Mouse (Mus musculus): ENCODE data around the gene Myo1f.
"Not testable (repeated sequence)": the region's sequence is repeated elsewhere in the genome, so short reads cannot be mapped to it uniquely, and the experiment has no call there.

The Myo1f gene

GRCm38 (mm10) chr17:33584061-33584460, 28.6 kb downstream of the Myo1f start:
- no peak for DNase-seq (ENCODE audit: low spot score in 2 of 2)

GRCm38 (mm10) chr17:33586011-33586410, 30.5 kb downstream of the Myo1f start:
- DNase-seq (ENCODE audit: low spot score in 2 of 2): no peak

GRCm38 (mm10) chr17:33597271-33597670, 41.8 kb downstream of the Myo1f start:
- DNase-seq (ENCODE audit: low spot score in 2 of 2): no peak

- DNase-seq (ENCODE audit: low spot score in 2 of 2): no peak
These were observed 43.0 kb downstream of the Myo1f start for GRCm38 (mm10) chr17:33598506-33598905.

GRCm38 (mm10) chr17:33599836-33600475, 44.4 kb downstream of the Myo1f start:
- no peak for DNase-seq (ENCODE audit: low spot score in 2 of 2)

- no peak for DNase-seq (ENCODE audit: low spot score in 2 of 2)
These were observed 45.3 kb downstream of the Myo1f start for GRCm38 (mm10) chr17:33600831-33601230.

GRCm38 (mm10) chr17:33601947-33602346, 46.4 kb downstream of the Myo1f start:
- no peak for DNase-seq (ENCODE audit: low spot score in 2 of 2)

- no peak for DNase-seq (ENCODE audit: low spot score in 2 of 2)
These were observed 51.8 kb downstream of the Myo1f start for GRCm38 (mm10) chr17:33607273-33607672.

GRCm38 (mm10) chr17:33610548-33610947, 55.0 kb downstream of the Myo1f start:
- DNase-seq (ENCODE audit: low spot score in 2 of 2): no peak

- DNase-seq (ENCODE audit: low spot score in 2 of 2): not testable (repeated sequence)
These were observed 58.2 kb downstream of the Myo1f start for GRCm38 (mm10) chr17:33613726-33614125.

GRCm38 (mm10) chr17:33627281-33627680, 71.8 kb downstream of the Myo1f start:
- no peak for DNase-seq (ENCODE audit: low spot score in 2 of 2)

GRCm38 (mm10) chr17:33628621-33629486, 73.3 kb downstream of the Myo1f start, which contains the start of gene Zfp414:
Zfp414 (plus strand) TSS chr17:33629090.
- DNase-seq (ENCODE audit: low spot score in 2 of 2): peak; percentile 92 to 93

GRCm38 (mm10) chr17:33629487-33630125, 74.1 kb downstream of the Myo1f start:
- no peak for DNase-seq (ENCODE audit: low spot score in 2 of 2)

GRCm38 (mm10) chr17:33630171-33630895, 74.8 kb downstream of the Myo1f start:
- DNase-seq (ENCODE audit: low spot score in 2 of 2): no peak

- no peak for DNase-seq (ENCODE audit: low spot score in 2 of 2)
These were observed 75.7 kb downstream of the Myo1f start for GRCm38 (mm10) chr17:33631236-33631635.

GRCm38 (mm10) chr17:33631796-33632195, 76.3 kb downstream of the Myo1f start:
- DNase-seq (ENCODE audit: low spot score in 2 of 2): no peak

GRCm38 (mm10) chr17:33637038-33637437, 81.5 kb downstream of the Myo1f start:
- DNase-seq (ENCODE audit: low spot score in 2 of 2): no peak

GRCm38 (mm10) chr17:33637516-33638276, 82.2 kb downstream of the Myo1f start, which contains the start of gene Pram1:
Pram1 (plus strand) TSS chr17:33638056.
- DNase-seq (ENCODE audit: low spot score in 2 of 2): no peak

GRCm38 (mm10) chr17:33639743-33640142, 84.2 kb downstream of the Myo1f start:
- no peak for DNase-seq (ENCODE audit: low spot score in 2 of 2)

- no peak for DNase-seq (ENCODE audit: low spot score in 2 of 2)
These were observed 88.6 kb downstream of the Myo1f start for GRCm38 (mm10) chr17:33644068-33644467.

- DNase-seq (ENCODE audit: low spot score in 2 of 2): no peak
These were observed 89.6 kb downstream of the Myo1f start for GRCm38 (mm10) chr17:33645073-33645472.

All from urinary bladder, postnatal 36 days (tissue).